Mouse (Mus musculus) embryonic facial prominence, embryonic 14.5 days (tissue): Measurements from ENCODE around the gene Tnfaip2. TPM values are rescaled to one million over a fixed set of nuclear protein-coding genes. Genes with fewer than 3 reads are reported as not detected.

ENCODE experiments used
- ATAC-seq: fragments of 200-750 bp; cut with Nextera tagmentation; 2 replicates; pipeline ENCODE4 v1.8.0; 2017; ENCODE audit warnings: low read depth, moderate number of reproducible peaks, moderate TSS enrichment
- DNase-seq: peaks from one replicate; pipeline ENCODE4 v3.0.0-alpha.2; 2015; ENCODE audit warnings: low spot score
- H3K27ac ChIP-seq: fragments of 300-500 bp; sonication (generic); replicated peaks from 2 replicates; pipeline ENCODE4 v1.5.1; 2014; ENCODE audit warnings: low read depth, mild to moderate bottlenecking, low read length, moderate library complexity
- H3K27me3 ChIP-seq: fragments of 300-500 bp; sonication (generic); replicated peaks from 2 replicates; pipeline ENCODE4 v1.6.1; 2014; ENCODE audit warnings: low read length; ENCODE audit not compliant: control insufficient read depth, insufficient read depth
- H3K36me3 ChIP-seq: fragments of 300-500 bp; sonication (generic); 2 replicates; pipeline ENCODE4 v1.6.1; 2014; ENCODE audit warnings: low read length, mixed read lengths; ENCODE audit not compliant: control insufficient read depth, insufficient read depth
- H3K4me1 ChIP-seq: fragments of 300-500 bp; sonication (generic); 2 replicates; pipeline ENCODE4 v1.6.1; 2014; ENCODE audit warnings: antibody characterized with exemption, low read length; ENCODE audit not compliant: control insufficient read depth, insufficient read depth
- H3K4me2 ChIP-seq: fragments of 300-500 bp; sonication (generic); 2 replicates; pipeline ENCODE4 v1.6.1; 2014; ENCODE audit warnings: low read depth, mild to moderate bottlenecking, low read length, moderate library complexity, mixed read lengths
- H3K4me3 ChIP-seq: fragments of 300-500 bp; sonication (generic); 2 replicates; pipeline ENCODE4 v1.5.1; 2014; ENCODE audit warnings: low read depth, mild to moderate bottlenecking, low read length
- H3K9ac ChIP-seq: fragments of 300-500 bp; sonication (generic); 2 replicates; pipeline ENCODE4 v1.6.1; 2014; ENCODE audit warnings: low read depth, mild to moderate bottlenecking, low read length, moderate library complexity, mixed read lengths
- H3K9me3 ChIP-seq: fragments of 300-500 bp; sonication (generic); 2 replicates; pipeline ENCODE4 v1.6.1; 2016; ENCODE audit warnings: low read length; ENCODE audit not compliant: control insufficient read depth
- WGBS: fragments of 180-500 bp; shearing (Covaris S2); extraction: QIAGEN DNeasy Blood & Tissue Kit; methylation state at CpG from one replicate; pipeline ENCODE4 v1.1.7; 2014; 5-methylcytosine and 5-hydroxymethylcytosine counted together
- polyA plus RNA-seq: library from polyadenylated mRNA; unstranded; fragments of >200 nt; fragmentation: Nextera tagmentation; extraction: Ambion mirVana; gene quantifications from 2 replicates; pipeline ENCODE4 v1.2.1, GENCODE M21; 2014

The Tnfaip2 gene
- polyA plus RNA-seq, 1 experiment from 2014 or later: 11.7 TPM

- ATAC-seq: no peak
- no peak overlapping the region for H3K27ac ChIP-seq
- H3K9ac ChIP-seq: no peak overlapping the region
- peak; percentile 82 for DNase-seq
- H3K27me3 ChIP-seq: peaks cover 72% of the 10 kb centered on the region
- no peaks in the 10 kb centered on the region for H3K36me3 ChIP-seq
- peaks cover 38% of the 10 kb centered on the region for H3K4me1 ChIP-seq
- H3K4me2 ChIP-seq: peak overlapping the region; percentile 16; the same call in 1 of the 2 replicates
- WGBS: 5% methylated on average over 15 of the region's 15 CpGs
- H3K9me3 ChIP-seq: no peaks in the 10 kb centered on the region
- no peak overlapping the region for H3K4me3 ChIP-seq
Measured at GRCm38 (mm10) chr12:111425258-111425657, 17.0 kb upstream of the Tnfaip2 start.

DNA sequence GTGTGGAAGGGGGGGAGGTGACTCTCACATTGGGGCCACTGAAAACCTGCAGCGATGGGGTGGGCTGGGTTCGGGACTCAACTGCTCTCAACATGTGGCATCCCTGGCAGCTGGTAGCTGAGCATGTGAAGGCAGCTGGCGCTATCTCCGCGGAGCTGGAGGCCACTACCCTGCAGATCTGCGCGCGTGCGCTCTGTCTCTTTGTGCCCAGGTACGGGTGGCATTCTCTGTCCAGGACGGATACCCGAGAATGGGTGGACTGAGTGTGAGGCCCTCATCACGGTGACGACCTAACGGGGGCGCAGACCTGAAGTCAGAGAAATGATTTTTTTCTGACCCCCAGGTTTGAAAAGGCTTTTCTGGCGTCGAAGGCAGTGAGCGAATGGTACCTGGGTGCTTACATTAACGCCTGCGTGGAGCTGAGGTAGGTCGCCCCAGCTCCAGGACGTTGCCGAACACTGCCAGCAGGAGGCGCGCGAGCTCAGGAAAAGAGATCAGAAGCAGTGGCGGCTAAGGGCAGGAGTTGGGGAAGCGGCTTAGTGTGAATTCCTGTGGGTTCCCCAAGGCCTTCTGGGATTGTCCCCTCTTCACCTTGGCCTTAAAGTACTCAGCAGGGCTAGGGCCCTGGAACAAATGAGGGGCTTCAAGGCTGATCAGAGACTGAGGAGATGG lies 16.3 kb upstream of the Tnfaip2 start:
- DNase-seq (peak; percentile 90), ATAC-seq (peak; percentile 62)
- 17% methylated on average over 29 of the region's 29 CpGs for WGBS
- Histone ChIP-seq H3K4me3 (no peak overlapping the region), H3K27ac (no peak overlapping the region), H3K4me1 (peaks cover 45% of the 10 kb centered on the region), H3K9ac (no peak overlapping the region), H3K9me3 (no peaks in the 10 kb centered on the region), H3K4me2 (peak overlapping the region; percentile 16; the same call in 1 of the 2 replicates), H3K27me3 (peaks cover 79% of the 10 kb centered on the region), H3K36me3 (no peaks in the 10 kb centered on the region)

DNA sequence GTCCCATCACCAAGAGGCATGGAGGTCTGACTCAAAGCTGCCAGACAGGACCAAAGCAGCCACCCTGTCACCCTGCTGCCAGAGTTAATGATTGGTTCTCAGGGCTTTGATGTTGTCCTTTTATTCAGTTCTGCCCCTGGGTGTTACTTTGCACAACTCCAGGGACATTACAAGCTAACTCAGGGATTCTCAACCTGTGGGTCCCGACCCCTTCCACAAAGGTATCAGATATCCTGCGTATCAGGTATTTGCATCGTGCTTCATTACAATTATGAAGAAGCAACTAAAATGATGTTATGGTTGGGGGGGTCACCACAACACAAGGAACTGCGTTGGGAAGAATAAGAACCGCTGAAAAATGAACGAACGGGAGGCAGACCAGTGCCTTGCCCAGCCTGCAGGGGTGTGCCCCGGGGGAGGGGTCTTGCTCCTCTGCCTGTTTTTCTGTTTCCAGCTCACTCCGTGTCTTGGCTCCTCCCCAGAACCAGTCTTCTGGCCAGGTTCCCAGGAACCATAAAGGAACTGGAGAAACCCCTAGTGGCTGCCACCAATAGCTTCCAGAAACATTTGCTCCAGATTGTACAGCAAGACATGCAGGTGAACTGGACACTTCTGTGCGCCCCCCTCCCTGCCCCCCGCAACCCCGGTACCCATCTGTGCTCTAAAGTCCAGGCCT lies 14.7 kb upstream of the Tnfaip2 start:
- Histone ChIP-seq H3K9me3 (no peaks in the 10 kb centered on the region), H3K4me2 (no peak overlapping the region), H3K27ac (no peak overlapping the region), H3K36me3 (no peaks in the 10 kb centered on the region), H3K4me1 (peaks cover 40% of the 10 kb centered on the region), H3K27me3 (peaks cover 64% of the 10 kb centered on the region), H3K4me3 (no peak overlapping the region), H3K9ac (no peak overlapping the region)
- DNase-seq (peak; percentile 84), ATAC-seq (no peak)
- WGBS: 36% methylated on average over 12 of the region's 12 CpGs

- ATAC-seq: no peak
- no peak overlapping the region; the same call in 1 of the 2 replicates for H3K27ac ChIP-seq
- H3K9me3 ChIP-seq: no peaks in the 10 kb centered on the region
- H3K4me3 ChIP-seq: no peak overlapping the region
- H3K4me2 ChIP-seq: peak overlapping the region; percentile 80
- DNase-seq: no peak
- 20% methylated on average over 8 of the region's 8 CpGs for WGBS
- H3K9ac ChIP-seq: no peak overlapping the region
- H3K27me3 ChIP-seq: peaks cover 57% of the 10 kb centered on the region
- no peaks in the 10 kb centered on the region for H3K36me3 ChIP-seq
- peaks cover 40% of the 10 kb centered on the region for H3K4me1 ChIP-seq
Measured at GRCm38 (mm10) chr12:111428364-111428763, 13.9 kb upstream of the Tnfaip2 start.

DNA sequence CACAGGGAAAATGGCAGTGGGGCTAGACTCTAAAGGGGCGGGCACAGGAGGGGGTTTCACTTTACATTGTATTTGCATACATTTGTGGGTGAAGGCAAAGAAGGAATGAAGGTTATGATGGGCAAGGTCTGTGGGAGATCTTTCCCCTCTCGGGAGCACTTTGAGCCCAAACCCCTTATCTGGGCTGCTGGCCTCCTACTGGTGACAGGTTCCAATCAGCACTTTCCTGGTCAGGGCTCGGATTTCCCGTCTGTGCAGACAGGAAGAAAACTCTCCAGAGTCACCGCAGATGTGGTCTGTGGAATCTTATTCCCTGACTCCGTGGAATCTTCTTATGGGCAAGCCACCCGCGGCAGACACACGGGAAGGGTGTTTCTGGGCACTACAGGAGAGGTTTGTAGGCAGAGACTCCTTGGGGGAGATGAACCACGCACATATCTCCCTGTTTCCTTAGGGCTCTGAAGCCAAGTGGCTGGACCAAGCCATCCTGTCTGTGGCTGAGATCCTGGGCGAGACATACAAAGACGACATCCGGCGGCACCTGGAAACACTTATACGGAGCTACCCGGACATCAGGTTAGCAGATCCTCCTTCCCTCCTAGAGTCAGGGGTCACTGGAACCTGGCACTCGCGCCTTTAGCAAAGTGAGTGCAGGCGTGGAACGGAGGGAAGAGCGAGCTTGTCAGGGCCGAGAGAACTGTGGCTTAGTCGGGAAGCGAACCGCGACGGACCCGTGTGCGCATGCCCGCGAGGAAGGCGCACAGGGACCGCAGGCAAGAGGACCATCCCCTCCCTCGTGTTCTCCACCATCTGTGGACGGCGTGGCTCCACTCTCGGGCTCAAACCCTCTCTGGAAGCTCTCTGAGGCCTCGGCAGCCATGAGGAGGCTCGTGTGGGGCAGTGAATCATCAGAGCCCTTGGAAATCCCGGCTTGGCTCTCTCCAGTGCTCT lies 13.0 kb upstream of the Tnfaip2 start:
- no peaks in the 10 kb centered on the region for H3K36me3 ChIP-seq
- peak overlapping the region; percentile 54 for H3K27ac ChIP-seq
- H3K9ac ChIP-seq: peak overlapping the region; percentile 61
- H3K27me3 ChIP-seq: peaks cover 48% of the 10 kb centered on the region
- WGBS: under 1% methylated on average over 36 of the region's 40 CpGs
- peaks cover 40% of the 10 kb centered on the region for H3K4me1 ChIP-seq
- peak; percentile 54 for ATAC-seq
- DNase-seq: peak; percentile 77
- H3K4me2 ChIP-seq: peak overlapping the region; percentile 80
- H3K4me3 ChIP-seq: peak overlapping the region; percentile 39
- H3K9me3 ChIP-seq: no peaks in the 10 kb centered on the region

GRCm38 (mm10) chr12:111430049-111430867 lies 12.0 kb upstream of the Tnfaip2 start:
- peak overlapping the region; percentile 39 for H3K4me3 ChIP-seq
- 18% methylated on average over 27 of the region's 27 CpGs for WGBS
- H3K36me3 ChIP-seq: no peaks in the 10 kb centered on the region
- peak overlapping the region; percentile 61 for H3K9ac ChIP-seq
- DNase-seq: no peak
- no peaks in the 10 kb centered on the region for H3K9me3 ChIP-seq
- peaks cover 41% of the 10 kb centered on the region for H3K4me1 ChIP-seq
- H3K4me2 ChIP-seq: peak overlapping the region; percentile 80
- no peak overlapping the region for H3K27ac ChIP-seq
- no peak for ATAC-seq
- peaks cover 38% of the 10 kb centered on the region for H3K27me3 ChIP-seq

- ATAC-seq: no peak
- Histone ChIP-seq H3K36me3 (no peaks in the 10 kb centered on the region), H3K4me1 (peaks cover 39% of the 10 kb centered on the region), H3K4me3 (no peak overlapping the region), H3K27ac (no peak overlapping the region), H3K9me3 (no peaks in the 10 kb centered on the region), H3K4me2 (0 out of 2 replicates have a peak overlapping the region, but pooled peaks have one; percentile 80), H3K9ac (no peak overlapping the region), H3K27me3 (peaks cover 31% of the 10 kb centered on the region)
- WGBS: 30% methylated on average over 14 of the region's 14 CpGs
- DNase-seq: no peak
Measured at GRCm38 (mm10) chr12:111430868-111431817, 11.1 kb upstream of the Tnfaip2 start.
